Mouse (Mus musculus) ovary, adult 10 weeks (tissue): ENCODE results near the gene Trappc12. TPM values are rescaled to one million over a fixed set of nuclear protein-coding genes. Genes with fewer than 3 reads are reported as not detected.

Experiments
- polyA plus RNA-seq: library from polyadenylated mRNA; stranded (reverse); fragments of 350-450 nt; fragmentation: Illumina TruSeq; extraction: RNeasy Lipid Tissue Mini Kit (QIAGEN cat#74804); gene quantifications from one replicate; pipeline ENCODE4 v1.2.3, GENCODE M21; 2014

Gene Trappc12
- 17.8 TPM for polyA plus RNA-seq

DNA sequence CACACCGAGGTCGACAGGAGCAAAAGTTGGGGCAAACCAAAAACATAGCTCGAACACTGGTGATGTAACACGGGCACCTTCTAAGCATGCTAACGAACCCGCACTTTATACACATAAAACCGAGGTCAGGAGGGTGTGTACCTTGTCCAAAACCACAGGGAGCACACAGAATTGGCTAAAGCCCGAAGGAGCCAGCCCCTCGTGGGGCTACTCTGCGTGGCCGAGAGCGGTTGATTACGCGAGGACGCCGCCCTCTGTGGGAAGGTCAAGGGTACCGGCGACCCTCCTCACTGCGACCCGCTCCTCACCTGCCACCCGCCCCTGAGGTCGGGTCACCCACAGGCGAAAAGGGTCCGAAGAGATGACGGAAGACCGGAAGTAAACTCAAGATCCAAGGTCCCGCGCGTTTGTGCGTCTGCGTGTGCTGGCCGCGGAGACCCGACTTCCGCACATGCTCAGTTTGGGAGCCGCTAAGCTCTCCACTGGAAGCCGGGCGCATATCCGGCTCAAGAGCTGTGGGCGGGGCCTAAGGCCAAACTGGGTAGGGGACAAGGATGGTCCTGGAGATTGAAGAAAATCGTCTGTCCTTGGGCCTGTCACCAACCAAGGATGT lies at the start of gene Trappc12:
Trappc12 (minus strand) TSS at position 452 of the 613 bp plus-strand sequence.

GRCm38 (mm10) chr12:28751508-28752263 lies 1.4 kb upstream of the Trappc12 start, which contains the start of gene Eipr1:
Eipr1 (plus strand) TSS chr12:28751803.

DNA sequence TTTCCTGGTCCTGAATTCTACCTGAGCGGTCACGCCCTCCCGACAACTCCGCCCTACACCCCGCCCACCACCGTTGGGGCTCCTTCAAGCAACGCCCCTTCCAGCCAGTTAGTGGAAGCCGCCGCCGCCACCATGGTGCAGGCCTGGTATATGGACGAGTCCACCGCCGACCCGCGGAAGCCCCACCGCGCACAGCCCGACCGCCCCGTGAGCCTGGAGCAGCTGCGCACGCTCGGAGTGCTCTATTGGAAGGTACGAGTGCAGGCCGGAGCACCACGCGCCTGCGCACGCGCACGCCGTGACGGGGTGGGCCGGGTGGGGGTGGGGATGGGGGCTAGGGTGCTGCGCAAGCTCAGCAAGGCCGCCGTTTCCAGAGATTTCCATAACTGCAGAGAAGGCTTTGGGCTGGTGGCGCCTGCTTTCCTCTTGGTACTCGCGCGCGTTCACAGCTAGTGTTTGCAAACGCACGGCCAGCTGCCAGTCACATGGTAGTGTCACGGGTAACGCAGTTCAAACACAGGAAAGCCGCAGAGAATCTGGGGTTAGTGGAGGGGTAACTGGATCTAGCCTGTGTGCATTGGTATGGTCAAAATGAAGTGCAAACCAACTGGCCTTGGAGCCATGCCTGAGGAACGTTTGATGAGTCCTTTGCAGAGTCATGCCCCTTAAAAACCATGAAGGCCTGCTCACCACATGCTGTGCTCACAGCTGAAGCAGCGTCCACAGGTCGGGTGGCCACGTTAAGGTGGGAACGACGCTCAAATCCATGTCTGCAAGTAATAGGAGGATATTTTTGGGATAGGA lies 74.9 kb downstream of the Trappc12 start, which contains the start of gene Adi1:
Adi1 (plus strand) TSS at position 111 of the 804 bp plus-strand sequence.

GRCm38 (mm10) chr12:28649141-28650110 lies 100.8 kb downstream of the Trappc12 start, which contains the start of gene Rnaseh1:
Rnaseh1 (plus strand) TSS chr12:28649602.

Other genes starting within 250 kb of the Trappc12 start
- 0.54 TPM for gene Dcdc2c, start 198.1 kb downstream of the Trappc12 start, polyA plus RNA-seq
- not detected for gene Allc, start 167.9 kb downstream of the Trappc12 start, polyA plus RNA-seq
- 1.7 TPM for gene Colec11, start 127.1 kb downstream of the Trappc12 start, polyA plus RNA-seq
- gene Rps7, start 114.5 kb downstream of the Trappc12 start, polyA plus RNA-seq = 1,150 TPM
- gene Rnaseh1, start 100.9 kb downstream of the Trappc12 start, polyA plus RNA-seq = 2.2 TPM
- gene Adi1, start 75.2 kb downstream of the Trappc12 start, polyA plus RNA-seq = 140 TPM
- gene Eipr1, start 1.3 kb upstream of the Trappc12 start, polyA plus RNA-seq = 0.63 TPM